Mouse (Mus musculus) bone marrow macrophage, adult 2 months (primary cell): Measurements from ENCODE around the gene Fdxr. TPM values are rescaled to one million over a fixed set of nuclear protein-coding genes. Genes with fewer than 3 reads are reported as not detected.

Experiments used
- H3K27ac ChIP-seq: 2 replicates; pipeline ENCODE4 v1.5.1; 2012; ENCODE audit warnings: low read depth, low read length; ENCODE audit not compliant: insufficient read depth
- H3K4me1 ChIP-seq: 2 replicates; pipeline ENCODE4 v1.6.1; 2012; ENCODE audit warnings: low read length; ENCODE audit not compliant: control insufficient read depth, insufficient read depth
- H3K4me3 ChIP-seq: 2 replicates; pipeline ENCODE4 v1.5.1; 2012; ENCODE audit warnings: mild to moderate bottlenecking, low read length, moderate library complexity; ENCODE audit not compliant: insufficient read depth
- CTCF ChIP-seq: IDR thresholded peaks from 2 replicates; pipeline ENCODE4 v1.5.1; 2012; ENCODE audit warnings: low read depth, mild to moderate bottlenecking, low read length, moderate library complexity
- POLR2A ChIP-seq: IDR thresholded peaks from 2 replicates; pipeline ENCODE4 v1.6.1; 2012; ENCODE audit warnings: mild to moderate bottlenecking, low read depth, low read length, borderline replicate concordance
- polyA plus RNA-seq: library from polyadenylated mRNA; stranded (reverse); fragments of >200 nt; gene quantifications from 2 replicates; pipeline ENCODE4 v1.2.4, GENCODE M21; 2012; ENCODE audit not compliant: missing spikeins, insufficient read depth, insufficient read length

Gene Fdxr
- polyA plus RNA-seq, 1 experiment: 7.8 TPM

- Histone ChIP-seq H3K4me1 (no peaks in the 10 kb centered on the region), H3K27ac (no peak overlapping the region), H3K4me3 (no peak overlapping the region)
- TF ChIP-seq POLR2A: no peak
- no peak for TF ChIP-seq CTCF
Observed at GRCm38 (mm10) chr11:115303167-115303566, 26.3 kb upstream of the Fdxr start.

- no peak overlapping the region for H3K27ac ChIP-seq
- H3K4me3 ChIP-seq: no peak overlapping the region
- peaks cover 3% of the 10 kb centered on the region; the same call in 1 of the 2 replicates for H3K4me1 ChIP-seq
- TF ChIP-seq POLR2A (no peak), CTCF (no peak)
Observed at GRCm38 (mm10) chr11:115301351-115301750, 24.5 kb upstream of the Fdxr start.

GRCm38 (mm10) chr11:115300745-115301144 is 23.9 kb upstream of the Fdxr start:
- H3K4me3 ChIP-seq: no peak overlapping the region
- H3K4me1 ChIP-seq: peaks cover 3% of the 10 kb centered on the region; the same call in 1 of the 2 replicates
- TF ChIP-seq POLR2A: no peak
- no peak overlapping the region for H3K27ac ChIP-seq

DNA sequence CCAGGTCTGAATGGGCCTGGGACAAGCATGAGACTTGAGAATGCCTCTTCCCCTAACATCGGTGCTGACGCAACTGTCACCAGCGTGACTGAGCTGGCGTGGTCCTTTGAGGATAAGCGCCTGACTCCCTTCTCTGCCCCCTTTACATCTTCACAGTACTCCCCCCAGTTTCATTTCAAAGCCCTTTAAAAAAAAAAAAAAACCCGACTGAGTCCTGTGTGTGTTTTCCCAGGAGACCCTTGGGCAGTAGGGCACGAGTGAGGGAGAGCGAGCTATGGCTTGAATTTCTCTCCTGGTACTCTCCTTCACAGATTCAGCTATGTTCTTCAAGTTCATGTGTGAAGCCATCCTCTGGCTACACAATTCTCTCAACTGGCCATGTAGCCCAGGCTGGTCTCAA is 21.3 kb upstream of the Fdxr start:
- peaks cover 3% of the 10 kb centered on the region; the same call in 1 of the 2 replicates for H3K4me1 ChIP-seq
- H3K27ac ChIP-seq: no peak overlapping the region
- no peak for TF ChIP-seq POLR2A
- no peak for TF ChIP-seq CTCF
- no peak overlapping the region for H3K4me3 ChIP-seq

GRCm38 (mm10) chr11:115297214-115297826 is 20.5 kb upstream of the Fdxr start, which contains the start of gene Fads6:
Fads6 (minus strand) TSS chr11:115297663.
- TF ChIP-seq CTCF (no peak), POLR2A (no peak)
- Histone ChIP-seq H3K27ac (no peak within 1 kb of the TSS), H3K4me1 (peaks cover 3% of the 10 kb centered on the region; the same call in 1 of the 2 replicates), H3K4me3 (peak within 1 kb of the TSS; percentile 69)

GRCm38 (mm10) chr11:115296471-115297210 is 19.8 kb upstream of the Fdxr start:
- TF ChIP-seq CTCF (no peak), POLR2A (no peak)
- H3K4me3 ChIP-seq: peak overlapping the region; percentile 69
- H3K27ac ChIP-seq: no peak overlapping the region
- H3K4me1 ChIP-seq: peaks cover 7% of the 10 kb centered on the region

GRCm38 (mm10) chr11:115295939-115296338 is 19.1 kb upstream of the Fdxr start:
- peaks cover 12% of the 10 kb centered on the region for H3K4me1 ChIP-seq
- no peak overlapping the region for H3K4me3 ChIP-seq
- TF ChIP-seq POLR2A: no peak
- TF ChIP-seq CTCF: no peak
- H3K27ac ChIP-seq: no peak overlapping the region

GRCm38 (mm10) chr11:115292631-115293375 is 16.0 kb upstream of the Fdxr start:
- TF ChIP-seq CTCF (no peak), POLR2A (no peak)
- peaks cover 23% of the 10 kb centered on the region for H3K4me1 ChIP-seq
- H3K27ac ChIP-seq: no peak overlapping the region
- H3K4me3 ChIP-seq: no peak overlapping the region

- no peak overlapping the region for H3K4me3 ChIP-seq
- peaks cover 23% of the 10 kb centered on the region for H3K4me1 ChIP-seq
- TF ChIP-seq POLR2A (no peak), CTCF (no peak)
- H3K27ac ChIP-seq: no peak overlapping the region
Observed at GRCm38 (mm10) chr11:115291503-115291902, 14.7 kb upstream of the Fdxr start.

- TF ChIP-seq POLR2A (no peak), CTCF (no peak)
- 0 out of 2 replicates have a peak overlapping the region, but pooled peaks have one; percentile 2 for H3K27ac ChIP-seq
- H3K4me1 ChIP-seq: peaks cover 24% of the 10 kb centered on the region
- no peak overlapping the region for H3K4me3 ChIP-seq
Observed at GRCm38 (mm10) chr11:115290919-115291318, 14.1 kb upstream of the Fdxr start.
